Mouse (Mus musculus) layer of hippocampus, postnatal 14 days (tissue): Measurements from ENCODE around the gene Tex36. TPM values are rescaled to one million over a fixed set of nuclear protein-coding genes. Genes with fewer than 3 reads are reported as not detected.

Experiments
- DNase-seq, 2 experiments: peaks; one replicate each; pipeline ENCODE4 v3.0.0; 2021 to 2022; ENCODE audit warnings: low spot score in 2 of 2, mixed read lengths in 1 of 2
- total RNA-seq, 2 experiments: library from RNA; stranded (reverse); gene quantifications; 2 replicates each; pipeline ENCODE4 v1.2.3; 2021

Tex36 gene
- total RNA-seq, 2 experiments from 2014 or later: not detected

GRCm38 (mm10) chr7:133600558-133600957 lies 1.4 kb downstream of the Tex36 start:
- DNase-seq: no peak

GRCm38 (mm10) chr7:133591750-133592149 lies 10.2 kb downstream of the Tex36 start:
- DNase-seq: no peak

- no peak for DNase-seq
Observed at GRCm38 (mm10) chr7:133583216-133583615, 18.7 kb downstream of the Tex36 start.

- DNase-seq: peak; percentile 22 to 26
Observed at GRCm38 (mm10) chr7:133580296-133580640, 21.7 kb downstream of the Tex36 start.

GRCm38 (mm10) chr7:133579491-133580295 lies 22.3 kb downstream of the Tex36 start:
- peak in 1 of 2 experiments; percentile 5 for DNase-seq

- DNase-seq: no peak
Observed at GRCm38 (mm10) chr7:133576825-133577224, 25.1 kb downstream of the Tex36 start.

- DNase-seq: no peak
Observed at GRCm38 (mm10) chr7:133576281-133576680, 25.7 kb downstream of the Tex36 start.

GRCm38 (mm10) chr7:133571927-133572326 lies 30.0 kb downstream of the Tex36 start:
- peak in 1 of 2 experiments; percentile 23 for DNase-seq

- no peak for DNase-seq
Observed at GRCm38 (mm10) chr7:133569194-133569880, 32.6 kb downstream of the Tex36 start.

- DNase-seq: no peak
Observed at GRCm38 (mm10) chr7:133564600-133564999, 37.4 kb downstream of the Tex36 start.

- DNase-seq: no peak
Observed at GRCm38 (mm10) chr7:133563175-133563824, 38.7 kb downstream of the Tex36 start.

GRCm38 (mm10) chr7:133555786-133556492 lies 46.0 kb downstream of the Tex36 start:
- no peak for DNase-seq

- no peak for DNase-seq
Observed at GRCm38 (mm10) chr7:133552306-133552991, 49.5 kb downstream of the Tex36 start.

GRCm38 (mm10) chr7:133551000-133551399 lies 51.0 kb downstream of the Tex36 start:
- DNase-seq: no peak

- no peak for DNase-seq
Observed at GRCm38 (mm10) chr7:133548434-133548833, 53.5 kb downstream of the Tex36 start.

- DNase-seq: no peak
Observed at GRCm38 (mm10) chr7:133545631-133546030, 56.3 kb downstream of the Tex36 start.

- DNase-seq: no peak
Observed at GRCm38 (mm10) chr7:133544966-133545365, 57.0 kb downstream of the Tex36 start.

GRCm38 (mm10) chr7:133543131-133543530 lies 58.8 kb downstream of the Tex36 start:
- peak in 1 of 2 experiments; percentile 71 for DNase-seq

GRCm38 (mm10) chr7:133537366-133537765 lies 64.6 kb downstream of the Tex36 start:
- DNase-seq: no peak
